Mouse (Mus musculus) ES-E14 (cell line): ENCODE measurements around the gene Rad9a. TPM values are rescaled to one million over a fixed set of nuclear protein-coding genes. Genes with fewer than 3 reads are reported as not detected.

Source experiments
- DNase-seq: peaks from one replicate; pipeline ENCODE4 v3.0.0-alpha.2; 2013; ENCODE audit warnings: low read depth, low spot score
- H3K27ac ChIP-seq: 2 replicates; pipeline ENCODE4 v1.5.1; 2012; ENCODE audit warnings: low read depth, mild to moderate bottlenecking, low read length, moderate library complexity, mixed read lengths; ENCODE audit not compliant: poor library complexity, insufficient read depth, severe bottlenecking
- H3K36me3 ChIP-seq: 2 replicates; pipeline ENCODE4 v1.6.1; 2012; ENCODE audit warnings: mild to moderate bottlenecking, low read length, moderate library complexity, mixed read lengths; ENCODE audit not compliant: control insufficient read depth, poor library complexity, insufficient read depth, severe bottlenecking
- H3K4me1 ChIP-seq, 2 experiments: fragments of 150-350 bp in 1 of 2; sonication (generic) in 1 of 2; 2 replicates each; pipeline ENCODE4 v1.6.1; 2012; ENCODE audit warnings: low read length in 2 of 2, mild to moderate bottlenecking in 1 of 2, mixed read lengths in 1 of 2; ENCODE audit not compliant: control insufficient read depth in 2 of 2, insufficient read depth in 2 of 2, poor library complexity in 1 of 2
- H3K4me3 ChIP-seq, 2 experiments: fragments of 150-350 bp in 1 of 2; sonication (generic) in 1 of 2; 2 replicates each; pipeline ENCODE4 v1.5.1; 2012; ENCODE audit warnings: low read length in 2 of 2, low read depth in 1 of 2, mild to moderate bottlenecking in 1 of 2, mixed read lengths in 1 of 2; ENCODE audit not compliant: insufficient read depth in 1 of 2, poor library complexity in 1 of 2, severe bottlenecking in 1 of 2
- H3K9ac ChIP-seq: 2 replicates; pipeline ENCODE4 v1.6.1; 2012; ENCODE audit warnings: low read depth, mild to moderate bottlenecking, low read length, mixed read lengths; ENCODE audit not compliant: poor library complexity, insufficient read depth, severe bottlenecking
- H3K9me3 ChIP-seq: fragments of 150-350 bp; sonication (generic); 2 replicates; pipeline ENCODE4 v1.6.1; 2012; ENCODE audit warnings: low read depth, mild to moderate bottlenecking, low read length; ENCODE audit not compliant: control insufficient read depth, insufficient read depth
- CHD2 ChIP-seq: IDR thresholded peaks from 2 replicates; pipeline ENCODE4 v1.6.1; 2014; ENCODE audit warnings: mild to moderate bottlenecking, low read depth, low read length, inconsistent platforms
- HCFC1 ChIP-seq: IDR thresholded peaks from 2 replicates; pipeline ENCODE4 v1.6.1; 2012; ENCODE audit warnings: low read length, inconsistent platforms, borderline replicate concordance; ENCODE audit not compliant: insufficient read depth
- MAFK ChIP-seq: IDR thresholded peaks from 2 replicates; pipeline ENCODE4 v1.6.1; 2014; ENCODE audit warnings: mild to moderate bottlenecking, low read depth, low read length, inconsistent platforms; ENCODE audit not compliant: insufficient read depth
- ZC3H11A ChIP-seq: IDR thresholded peaks from 2 replicates; pipeline ENCODE4 v1.6.1; 2012; ENCODE audit warnings: low read depth, mild to moderate bottlenecking, inconsistent platforms, low read length, borderline replicate concordance
- ZNF384 ChIP-seq: IDR thresholded peaks from 2 replicates; pipeline ENCODE4 v1.6.1; 2012; ENCODE audit warnings: low read depth, low read length, inconsistent platforms
- in situ Hi-C, 2 experiments: fragments of 600-800 bp; cut with MboI; formaldehyde crosslinking; loops; one replicate each; pipeline ENCODE4 v1.15.1; 2025; ENCODE audit warnings: low sequenced_read_pairs in 2 of 2, inconsistent platforms in 1 of 2; ENCODE audit not compliant: unreplicated experiment in 2 of 2
- total RNA-seq: library from RNA; depleted of rRNA; stranded (reverse); fragments of 300-350 nt; gene quantifications from 2 replicates; pipeline ENCODE4 v1.2.3, GENCODE M21; 2012

Rad9a gene
- total RNA-seq, 1 experiment, result 33.1 TPM

GRCm38 (mm10) chr19:4217855-4218254 lies 16.4 kb upstream of the Rad9a start:
- TF ChIP-seq MAFK (no peak), ZC3H11A (no peak), HCFC1 (no peak), ZNF384 (no peak), CHD2 (no peak)
- Histone ChIP-seq H3K27ac (no peak overlapping the region), H3K9me3 (no peaks in the 10 kb centered on the region), H3K36me3 (no peaks in the 10 kb centered on the region), H3K4me3 (no peak overlapping the region), H3K9ac (no peak overlapping the region), H3K4me1 (peaks cover 2 to 14% of the 10 kb centered on the region in 2 experiments; a peak in 3 of 4 replicates)
- in situ Hi-C loops, result no loop called here
- DNase-seq, result no peak

- in situ Hi-C loops, result no loop called here
- Histone ChIP-seq H3K9me3 (no peaks in the 10 kb centered on the region), H3K9ac (no peak overlapping the region), H3K4me1 (peaks cover 2 to 16% of the 10 kb centered on the region in 2 experiments; a peak in 3 of 4 replicates), H3K27ac (no peak overlapping the region), H3K4me3 (no peak overlapping the region), H3K36me3 (no peaks in the 10 kb centered on the region)
- no peak for DNase-seq
- TF ChIP-seq ZC3H11A (no peak), CHD2 (no peak), HCFC1 (no peak), ZNF384 (no peak), MAFK (no peak)
These were observed 15.7 kb upstream of the Rad9a start for GRCm38 (mm10) chr19:4217140-4217539.

- Histone ChIP-seq H3K4me3 (no peak overlapping the region), H3K9me3 (no peaks in the 10 kb centered on the region), H3K27ac (no peak overlapping the region), H3K9ac (no peak overlapping the region), H3K36me3 (no peaks in the 10 kb centered on the region), H3K4me1 (peaks cover 2 to 22% of the 10 kb centered on the region in 2 experiments; a peak in 3 of 4 replicates)
- DNase-seq, result no peak
- TF ChIP-seq ZC3H11A (no peak), CHD2 (no peak), MAFK (no peak), ZNF384 (no peak), HCFC1 (no peak)
- in situ Hi-C loops, result no loop called here
These were observed 14.7 kb upstream of the Rad9a start for GRCm38 (mm10) chr19:4216041-4216685.

GRCm38 (mm10) chr19:4215451-4215840 lies 14.0 kb upstream of the Rad9a start:
- Histone ChIP-seq H3K36me3 (no peaks in the 10 kb centered on the region), H3K4me3 (peak overlapping the region; percentile 67 to 84; a peak in 3 of 4 replicates), H3K27ac (no peak overlapping the region), H3K9me3 (no peaks in the 10 kb centered on the region), H3K9ac (no peak overlapping the region), H3K4me1 (peaks cover 2 to 16% of the 10 kb centered on the region in 2 experiments; a peak in 3 of 4 replicates)
- TF ChIP-seq ZC3H11A, result no peak
- TF ChIP-seq MAFK, result no peak
- TF ChIP-seq HCFC1, result no peak
- no peak for TF ChIP-seq ZNF384
- no peak for DNase-seq
- in situ Hi-C loops, result no loop called here
